Mouse (Mus musculus): Measurements from ENCODE around the gene Folr1. TPM values are rescaled to one million over a fixed set of nuclear protein-coding genes. Genes with fewer than 3 reads are reported as not detected.

Folr1 gene
- polyA plus RNA-seq (2012; fragmentation: generic; extraction: Trizol), result 2.2 TPM

DNA sequence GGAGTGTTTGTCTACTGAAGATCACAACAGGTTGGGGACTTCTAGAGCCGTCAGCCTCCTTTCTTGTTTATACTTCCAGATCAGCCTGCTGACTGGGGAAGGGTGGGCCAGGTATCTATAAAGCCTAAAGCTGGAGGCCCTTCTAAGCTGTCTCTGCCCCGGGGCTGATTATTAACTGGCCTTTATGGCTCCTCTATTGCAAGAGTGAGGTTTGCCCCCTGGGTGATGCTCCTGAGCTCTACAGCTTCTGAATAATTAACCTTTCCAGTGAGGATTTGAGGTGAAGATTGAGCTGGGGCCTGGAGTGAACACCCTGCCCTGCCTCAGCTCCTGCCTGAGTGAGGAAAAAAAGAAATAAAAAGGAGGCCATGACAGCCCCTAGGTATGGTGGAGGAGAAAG lies at the start of gene Folr1:
Gene Folr1, minus strand, starts transcription at position 160 of the 400 bp plus-strand sequence.
- Histone ChIP-seq H3K4me2 (ENCODE audit: low read depth) (no peak within 1 kb of the TSS), H3K27me3 (ENCODE audit: control insufficient read depth, insufficient read depth, insufficient read length) (no peaks in the 10 kb centered on the region), H3ac (ENCODE audit: control insufficient read depth, insufficient read length) (no peak within 1 kb of the TSS), H3K79me2 (ENCODE audit: control insufficient read depth, insufficient read depth) (no peaks in the 10 kb centered on the region), H3K36me3 (ENCODE audit: control insufficient read depth, insufficient read depth) (no peaks in the 10 kb centered on the region), H3K4me3 (no peak within 1 kb of the TSS)
- TF ChIP-seq CEBPB (IDR thresholded peaks at IDR 0.05; ENCODE audit: insufficient read depth, poor library complexity, severe bottlenecking) (no peak), POLR2AphosphoS2 (IDR thresholded peaks at IDR 0.05; ENCODE audit: insufficient read length, low read depth) (no peak), REST (IDR thresholded peaks at IDR 0.05; ENCODE audit: insufficient read depth, insufficient read length) (no peak), TCF12 (IDR thresholded peaks at IDR 0.05; ENCODE audit: insufficient read depth, poor library complexity, severe bottlenecking) (no peak), MAX (IDR thresholded peaks at IDR 0.05; ENCODE audit: low read depth) (no peak), SRF (IDR thresholded peaks at IDR 0.05; ENCODE audit: control insufficient read depth, insufficient read length, low read depth) (no peak), USF1 (IDR thresholded peaks at IDR 0.05; ENCODE audit: low read depth) (no peak), E2F4 (IDR thresholded peaks at IDR 0.05; ENCODE audit: insufficient read depth) (no peak), MYOG (IDR thresholded peaks at IDR 0.05; ENCODE audit: control insufficient read depth in 1 of 3, insufficient read depth in 1 of 3, insufficient read length in 2 of 3, low read depth in 2 of 3) (no peak), POLR2A (IDR thresholded peaks at IDR 0.05; ENCODE audit: insufficient read length, low read depth) (no peak), MYOD1 (IDR thresholded peaks at IDR 0.05; ENCODE audit: control insufficient read depth in 1 of 3, insufficient read length in 2 of 3, low read depth in 2 of 3) (no peak)

DNA sequence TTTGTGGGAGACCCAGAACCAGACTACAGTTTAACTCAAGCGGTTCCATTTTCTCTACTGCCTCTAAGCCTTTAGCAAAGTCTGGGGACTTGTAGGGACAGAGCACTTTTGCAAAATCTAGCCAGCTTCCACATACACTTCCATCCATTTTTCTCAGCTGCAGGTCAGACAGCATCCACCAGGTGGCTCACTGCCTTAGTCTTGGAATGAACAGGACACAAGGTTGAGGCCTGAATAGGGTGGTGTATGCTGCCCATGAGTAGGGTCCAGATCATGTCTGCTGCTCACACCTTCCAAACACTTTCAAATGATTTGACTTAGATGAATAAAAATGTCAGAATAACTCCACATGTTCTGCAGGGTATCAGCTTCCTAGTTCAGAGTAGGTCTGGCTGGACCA lies 47.5 kb upstream of the Folr1 start:
- TF ChIP-seq MYOG (IDR thresholded peaks at IDR 0.05; ENCODE audit: control insufficient read depth in 1 of 3, insufficient read depth in 1 of 3, insufficient read length in 2 of 3, low read depth in 2 of 3) (no peak), MYOD1 (IDR thresholded peaks at IDR 0.05; ENCODE audit: control insufficient read depth in 1 of 3, insufficient read length in 2 of 3, low read depth in 2 of 3) (no peak), REST (IDR thresholded peaks at IDR 0.05; ENCODE audit: insufficient read depth, insufficient read length) (no peak), CEBPB (IDR thresholded peaks at IDR 0.05; ENCODE audit: insufficient read depth, poor library complexity, severe bottlenecking) (no peak), TCF12 (IDR thresholded peaks at IDR 0.05; ENCODE audit: insufficient read depth, poor library complexity, severe bottlenecking) (no peak), USF1 (IDR thresholded peaks at IDR 0.05; ENCODE audit: low read depth) (no peak), SRF (IDR thresholded peaks at IDR 0.05; ENCODE audit: control insufficient read depth, insufficient read length, low read depth) (no peak), E2F4 (IDR thresholded peaks at IDR 0.05; ENCODE audit: insufficient read depth) (no peak), TCF3 (IDR thresholded peaks at IDR 0.05; ENCODE audit: insufficient read length, low read depth) (no peak), POLR2A (IDR thresholded peaks at IDR 0.05; ENCODE audit: insufficient read length, low read depth) (no peak), MAX (IDR thresholded peaks at IDR 0.05; ENCODE audit: low read depth) (no peak), POLR2AphosphoS2 (IDR thresholded peaks at IDR 0.05; ENCODE audit: insufficient read length, low read depth) (no peak)
- H3K27me3 ChIP-seq (ENCODE audit: control insufficient read depth, insufficient read depth, insufficient read length), result no peaks in the 10 kb centered on the region

GRCm38 (mm10) chr7:101911982-101912381 lies 41.4 kb upstream of the Folr1 start:
- Histone ChIP-seq H3K4me3 (no peak overlapping the region), H3K4me2 (ENCODE audit: low read depth) (no peak overlapping the region), H3K36me3 (ENCODE audit: control insufficient read depth, insufficient read depth) (peaks cover 11% of the 10 kb centered on the region), H3K27me3 (ENCODE audit: control insufficient read depth, insufficient read depth, insufficient read length) (no peaks in the 10 kb centered on the region), H3ac (ENCODE audit: control insufficient read depth, insufficient read length) (no peak overlapping the region), H3K79me2 (ENCODE audit: control insufficient read depth, insufficient read depth) (peaks cover 16% of the 10 kb centered on the region)
- TF ChIP-seq MAX (IDR thresholded peaks at IDR 0.05; ENCODE audit: low read depth) (no peak), CEBPB (IDR thresholded peaks at IDR 0.05; ENCODE audit: insufficient read depth, poor library complexity, severe bottlenecking) (no peak), TCF3 (IDR thresholded peaks at IDR 0.05; ENCODE audit: insufficient read length, low read depth) (no peak), E2F4 (IDR thresholded peaks at IDR 0.05; ENCODE audit: insufficient read depth) (no peak), TCF12 (IDR thresholded peaks at IDR 0.05; ENCODE audit: insufficient read depth, poor library complexity, severe bottlenecking) (no peak), MYOG (IDR thresholded peaks at IDR 0.05; ENCODE audit: control insufficient read depth in 1 of 3, insufficient read depth in 1 of 3, insufficient read length in 2 of 3, low read depth in 2 of 3) (no peak), USF1 (IDR thresholded peaks at IDR 0.05; ENCODE audit: low read depth) (no peak), SRF (IDR thresholded peaks at IDR 0.05; ENCODE audit: control insufficient read depth, insufficient read length, low read depth) (no peak)

More for the DNA sequence above, 47.5 kb upstream of the Folr1 start:
- H3K36me3 ChIP-seq (ENCODE audit: control insufficient read depth, insufficient read depth), result peaks cover 3% of the 10 kb centered on the region
- H3K4me2 ChIP-seq (ENCODE audit: low read depth), result no peak overlapping the region
- H3ac ChIP-seq (ENCODE audit: control insufficient read depth, insufficient read length), result no peak overlapping the region
- H3K4me3 ChIP-seq, result no peak overlapping the region
- H3K79me2 ChIP-seq (ENCODE audit: control insufficient read depth, insufficient read depth), result no peaks in the 10 kb centered on the region

- Histone ChIP-seq H3K36me3 (ENCODE audit: control insufficient read depth, insufficient read depth) (peaks cover 11% of the 10 kb centered on the region), H3ac (ENCODE audit: control insufficient read depth, insufficient read length) (no peak overlapping the region)
These were observed 39.5 kb upstream of the Folr1 start for GRCm38 (mm10) chr7:101910138-101910537.

More at GRCm38 (mm10) chr7:101910138-101910537, 39.5 kb upstream of the Folr1 start:
- Histone ChIP-seq H3K27me3 (ENCODE audit: control insufficient read depth, insufficient read depth, insufficient read length) (no peaks in the 10 kb centered on the region), H3K4me2 (ENCODE audit: low read depth) (no peak overlapping the region), H3K79me2 (ENCODE audit: control insufficient read depth, insufficient read depth) (peaks cover 27% of the 10 kb centered on the region), H3K4me3 (no peak overlapping the region)
- TF ChIP-seq TCF12 (IDR thresholded peaks at IDR 0.05; ENCODE audit: insufficient read depth, poor library complexity, severe bottlenecking) (no peak), SRF (IDR thresholded peaks at IDR 0.05; ENCODE audit: control insufficient read depth, insufficient read length, low read depth) (no peak), POLR2A (IDR thresholded peaks at IDR 0.05; ENCODE audit: insufficient read length, low read depth) (no peak), MYOG (IDR thresholded peaks at IDR 0.05; ENCODE audit: control insufficient read depth in 1 of 3, insufficient read depth in 1 of 3, insufficient read length in 2 of 3, low read depth in 2 of 3) (no peak), REST (IDR thresholded peaks at IDR 0.05; ENCODE audit: insufficient read depth, insufficient read length) (no peak), MAX (IDR thresholded peaks at IDR 0.05; ENCODE audit: low read depth) (no peak), POLR2AphosphoS2 (IDR thresholded peaks at IDR 0.05; ENCODE audit: insufficient read length, low read depth) (no peak), TCF3 (IDR thresholded peaks at IDR 0.05; ENCODE audit: insufficient read length, low read depth) (no peak), USF1 (IDR thresholded peaks at IDR 0.05; ENCODE audit: low read depth) (no peak), E2F4 (IDR thresholded peaks at IDR 0.05; ENCODE audit: insufficient read depth) (no peak), MYOD1 (IDR thresholded peaks at IDR 0.05; ENCODE audit: control insufficient read depth in 1 of 3, insufficient read length in 2 of 3, low read depth in 2 of 3) (no peak), CEBPB (IDR thresholded peaks at IDR 0.05; ENCODE audit: insufficient read depth, poor library complexity, severe bottlenecking) (no peak)
